Mouse (Mus musculus): ENCODE data around the gene Mettl13. TPM values are rescaled to one million over a fixed set of nuclear protein-coding genes. Genes with fewer than 3 reads are reported as not detected.

The Mettl13 gene
- 21.3 and 27.8 TPM in 2 replicates for polyA plus RNA-seq (2016; fragmentation: Nextera tagmentation; extraction: Ambion mirVana)

- Histone ChIP-seq H3K4me3 (peak within 1 kb of the TSS; percentile 77), H3K27ac (peak within 1 kb of the TSS; percentile 85), H3K4me1 (replicated peaks) (peaks cover 21% of the 10 kb centered on the region), H3K36me3 (peaks cover 32% of the 10 kb centered on the region), H3K27me3 (ENCODE audit: insufficient read depth, poor library complexity, severe bottlenecking) (no peaks in the 10 kb centered on the region), H3K9me3 (no peaks in the 10 kb centered on the region)
- WGBS = 1% methylated on average over 52 of the region's 52 CpGs
- peak; percentile 97 for DNase-seq (ENCODE audit: low spot score)
Measured at GRCm38 (mm10) chr1:162548016-162548916, at the start of gene Mettl13. Mettl13 (minus strand) TSS chr1:162548551.

GRCm38 (mm10) chr1:162597379-162598102 lies 49.2 kb upstream of the Mettl13 start:
- H3K4me3 ChIP-seq = no peak overlapping the region
- no peak for DNase-seq (ENCODE audit: low spot score)
- no peaks in the 10 kb centered on the region for H3K27me3 ChIP-seq (ENCODE audit: insufficient read depth, poor library complexity, severe bottlenecking)
- H3K9me3 ChIP-seq = no peaks in the 10 kb centered on the region
- H3K36me3 ChIP-seq = peaks cover 29% of the 10 kb centered on the region
- H3K4me1 ChIP-seq (replicated peaks) = no peaks in the 10 kb centered on the region
- 83% methylated on average over 3 of the region's 3 CpGs for WGBS
- no peak overlapping the region for H3K27ac ChIP-seq

GRCm38 (mm10) chr1:162590415-162590997 lies 42.2 kb upstream of the Mettl13 start:
- DNase-seq (ENCODE audit: low spot score) = no peak

GRCm38 (mm10) chr1:162589443-162589842 lies 41.1 kb upstream of the Mettl13 start:
- Histone ChIP-seq H3K9me3 (no peaks in the 10 kb centered on the region), H3K4me1 (replicated peaks) (peaks cover 12% of the 10 kb centered on the region), H3K4me3 (no peak overlapping the region), H3K27ac (peak overlapping the region; percentile 78), H3K36me3 (peaks cover 12% of the 10 kb centered on the region), H3K27me3 (ENCODE audit: insufficient read depth, poor library complexity, severe bottlenecking) (no peaks in the 10 kb centered on the region)
- DNase-seq (ENCODE audit: low spot score) = peak; percentile 70
- 9% methylated on average over 9 of the region's 9 CpGs for WGBS

More at GRCm38 (mm10) chr1:162590415-162590997, 42.2 kb upstream of the Mettl13 start:
- Histone ChIP-seq H3K36me3 (peaks cover 9% of the 10 kb centered on the region; the same call in 1 of the 2 replicates), H3K27me3 (ENCODE audit: insufficient read depth, poor library complexity, severe bottlenecking) (no peaks in the 10 kb centered on the region), H3K4me3 (no peak overlapping the region), H3K9me3 (no peaks in the 10 kb centered on the region), H3K27ac (no peak overlapping the region), H3K4me1 (replicated peaks) (peaks cover 12% of the 10 kb centered on the region)
- 78% methylated on average over 8 of the region's 8 CpGs for WGBS

- peaks cover 19% of the 10 kb centered on the region for H3K36me3 ChIP-seq
- DNase-seq (ENCODE audit: low spot score) = no peak
Measured at GRCm38 (mm10) chr1:162588606-162589005, 40.3 kb upstream of the Mettl13 start.

GRCm38 (mm10) chr1:162586282-162586681 lies 37.9 kb upstream of the Mettl13 start:
- Histone ChIP-seq H3K27ac (no peak overlapping the region), H3K27me3 (ENCODE audit: insufficient read depth, poor library complexity, severe bottlenecking) (no peaks in the 10 kb centered on the region), H3K4me3 (no peak overlapping the region), H3K4me1 (replicated peaks) (peaks cover 12% of the 10 kb centered on the region), H3K9me3 (no peaks in the 10 kb centered on the region), H3K36me3 (peaks cover 25% of the 10 kb centered on the region)
- WGBS = 85% methylated on average over 4 of the region's 4 CpGs
- no peak for DNase-seq (ENCODE audit: low spot score)

More at GRCm38 (mm10) chr1:162588606-162589005, 40.3 kb upstream of the Mettl13 start:
- WGBS = 91% methylated on average over 3 of the region's 3 CpGs
- no peaks in the 10 kb centered on the region for H3K9me3 ChIP-seq
- H3K27me3 ChIP-seq (ENCODE audit: insufficient read depth, poor library complexity, severe bottlenecking) = no peaks in the 10 kb centered on the region
- H3K27ac ChIP-seq = peak overlapping the region; percentile 78
- peaks cover 12% of the 10 kb centered on the region for H3K4me1 ChIP-seq (replicated peaks)
- H3K4me3 ChIP-seq = no peak overlapping the region

GRCm38 (mm10) chr1:162582884-162583283 lies 34.5 kb upstream of the Mettl13 start:
- no peaks in the 10 kb centered on the region for H3K9me3 ChIP-seq
- H3K27ac ChIP-seq = no peak overlapping the region
- H3K4me1 ChIP-seq (replicated peaks) = no peaks in the 10 kb centered on the region
- WGBS = 87% methylated on average over 2 of the region's 2 CpGs
- no peak overlapping the region for H3K4me3 ChIP-seq
- H3K27me3 ChIP-seq (ENCODE audit: insufficient read depth, poor library complexity, severe bottlenecking) = no peaks in the 10 kb centered on the region
- no peak for DNase-seq (ENCODE audit: low spot score)
- peaks cover 44% of the 10 kb centered on the region for H3K36me3 ChIP-seq

- Histone ChIP-seq H3K27ac (no peak overlapping the region), H3K27me3 (ENCODE audit: insufficient read depth, poor library complexity, severe bottlenecking) (no peaks in the 10 kb centered on the region), H3K9me3 (peaks cover 4% of the 10 kb centered on the region; the same call in 1 of the 2 replicates), H3K36me3 (peaks cover 45% of the 10 kb centered on the region), H3K4me3 (no peak overlapping the region), H3K4me1 (replicated peaks) (peaks cover 11% of the 10 kb centered on the region; the same call in 1 of the 2 replicates)
- DNase-seq (ENCODE audit: low spot score) = no peak
- 95% methylated on average over 3 of the region's 3 CpGs for WGBS
Measured at GRCm38 (mm10) chr1:162575098-162575497, 26.7 kb upstream of the Mettl13 start.

- WGBS = under 1% methylated on average over 46 of the region's 46 CpGs
- peaks cover 20% of the 10 kb centered on the region for H3K36me3 ChIP-seq
- H3K9me3 ChIP-seq = peaks cover 4% of the 10 kb centered on the region; the same call in 1 of the 2 replicates
- H3K27ac ChIP-seq = peak overlapping the region; percentile 97
- peak overlapping the region; percentile 95 for H3K4me3 ChIP-seq
- no peak for DNase-seq (ENCODE audit: low spot score)
- peaks cover 27% of the 10 kb centered on the region for H3K4me1 ChIP-seq (replicated peaks)
- H3K27me3 ChIP-seq (ENCODE audit: insufficient read depth, poor library complexity, severe bottlenecking) = no peaks in the 10 kb centered on the region
Measured at GRCm38 (mm10) chr1:162570931-162571601, 22.7 kb upstream of the Mettl13 start.

- Histone ChIP-seq H3K4me3 (peak within 1 kb of the TSS; percentile 95), H3K36me3 (peaks cover 13% of the 10 kb centered on the region), H3K27me3 (ENCODE audit: insufficient read depth, poor library complexity, severe bottlenecking) (no peaks in the 10 kb centered on the region), H3K9me3 (peaks cover 4% of the 10 kb centered on the region; the same call in 1 of the 2 replicates), H3K4me1 (replicated peaks) (peaks cover 27% of the 10 kb centered on the region), H3K27ac (peak within 1 kb of the TSS; percentile 97)
- under 1% methylated on average over 43 of the region's 43 CpGs for WGBS
- peak; percentile 98 for DNase-seq (ENCODE audit: low spot score)
Measured at GRCm38 (mm10) chr1:162570260-162570748, 22.0 kb upstream of the Mettl13 start, which contains the start of gene Vamp4. Vamp4 (plus strand) TSS chr1:162570515.

GRCm38 (mm10) chr1:162567351-162567750 lies 19.0 kb upstream of the Mettl13 start:
- WGBS = 38% methylated on average over 3 of the region's 3 CpGs
- Histone ChIP-seq H3K27me3 (ENCODE audit: insufficient read depth, poor library complexity, severe bottlenecking) (no peaks in the 10 kb centered on the region), H3K4me1 (replicated peaks) (peaks cover 31% of the 10 kb centered on the region), H3K36me3 (no peaks in the 10 kb centered on the region), H3K27ac (peak overlapping the region; percentile 53; the same call in 1 of the 2 replicates), H3K4me3 (no peak overlapping the region), H3K9me3 (no peaks in the 10 kb centered on the region)
- DNase-seq (ENCODE audit: low spot score) = peak; percentile 22

GRCm38 (mm10) chr1:162564992-162565391 lies 16.6 kb upstream of the Mettl13 start:
- Histone ChIP-seq H3K27ac (no peak overlapping the region), H3K36me3 (no peaks in the 10 kb centered on the region)
- 53% methylated on average over 3 of the region's 3 CpGs for WGBS

More at GRCm38 (mm10) chr1:162564992-162565391, 16.6 kb upstream of the Mettl13 start:
- peaks cover 20% of the 10 kb centered on the region for H3K4me1 ChIP-seq (replicated peaks)
- H3K4me3 ChIP-seq = no peak overlapping the region
- no peak for DNase-seq (ENCODE audit: low spot score)
- H3K9me3 ChIP-seq = no peaks in the 10 kb centered on the region
- no peaks in the 10 kb centered on the region for H3K27me3 ChIP-seq (ENCODE audit: insufficient read depth, poor library complexity, severe bottlenecking)

Data from hindbrain, embryonic 10.5 days (tissue).